Mouse (Mus musculus) left cerebral cortex, postnatal 4 days (tissue): Measurements from ENCODE around the gene Crxos. TPM values are rescaled to one million over a fixed set of nuclear protein-coding genes. Genes with fewer than 3 reads are reported as not detected.
"Not testable (repeated sequence)": the region's sequence is repeated elsewhere in the genome, so short reads cannot be mapped to it uniquely, and the experiment has no call there.

Experiments used
- DNase-seq: peaks from one replicate; pipeline ENCODE4 v3.0.0-alpha.2; 2022
- intact Hi-C: fragments of 180-260 bp; cut with DNase I; formaldehyde crosslinking; loops from one replicate; pipeline ENCODE4 v1.15.1; 2025
- total RNA-seq, 2 experiments: library from RNA; stranded (reverse); gene quantifications; 2 replicates each; pipeline ENCODE4 v1.2.3; 2021

Crxos gene
- not detected for total RNA-seq

GRCm38 (mm10) chr7:15882317-15882716, at the start of gene Crxos:
TSS of gene Crxos (plus strand) at chr7:15882617.
- no peak for DNase-seq
- intact Hi-C loops: no loop called here

GRCm38 (mm10) chr7:15839578-15839977, 42.8 kb upstream of the Crxos start, which contains the start of gene Obox6:
TSS of gene Obox6 (minus strand) at chr7:15839678.
- intact Hi-C loops: no loop called here
- DNase-seq: no peak

DNA sequence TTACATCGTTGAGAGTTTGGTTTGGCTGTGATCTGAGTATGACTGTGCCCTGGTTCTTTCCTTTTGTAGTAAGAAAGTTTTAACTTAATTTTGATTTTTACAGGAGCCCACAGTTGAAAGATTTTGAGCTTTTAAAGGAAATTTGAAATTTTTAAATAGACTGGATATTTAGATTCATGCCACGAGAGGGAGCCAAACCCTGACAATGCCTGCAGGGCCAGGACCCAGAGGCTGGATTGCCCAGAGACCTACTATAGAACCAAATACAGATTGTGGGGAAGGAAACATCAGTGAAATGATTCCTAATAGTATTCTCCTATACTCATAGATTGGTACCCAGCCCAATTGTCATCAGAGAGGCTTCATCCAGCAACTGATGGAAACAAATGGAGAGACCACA, 22.8 kb upstream of the Crxos start:
- DNase-seq: no peak

DNA sequence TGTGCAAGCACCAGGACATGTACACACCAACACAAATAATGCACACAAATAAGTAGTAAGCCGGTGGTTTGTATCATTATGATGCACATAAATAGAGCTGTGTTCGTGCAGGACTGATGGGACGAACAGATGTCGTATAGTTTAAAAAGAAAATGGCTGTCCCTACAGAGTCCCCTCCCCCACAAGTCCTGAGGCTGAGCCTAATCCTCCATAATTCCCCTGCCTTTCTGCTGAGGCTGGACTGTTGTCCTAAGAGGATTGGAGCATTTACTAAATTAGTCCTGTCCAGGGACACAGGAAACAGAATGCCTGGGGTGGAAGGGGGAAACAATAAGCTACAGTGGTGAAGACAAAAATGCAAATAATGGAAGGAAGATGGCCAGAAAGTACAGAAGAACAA, 18.3 kb upstream of the Crxos start:
- intact Hi-C loops: no loop called here
- DNase-seq: no peak

More for the DNA sequence above, 22.8 kb upstream of the Crxos start:
- intact Hi-C loops: no loop called here

GRCm38 (mm10) chr7:15879756-15880155, 2.7 kb upstream of the Crxos start, which contains the start of gene Crx:
TSS of gene Crx (minus strand) at chr7:15879968.
- no peak for DNase-seq
- intact Hi-C loops: no loop called here

DNA sequence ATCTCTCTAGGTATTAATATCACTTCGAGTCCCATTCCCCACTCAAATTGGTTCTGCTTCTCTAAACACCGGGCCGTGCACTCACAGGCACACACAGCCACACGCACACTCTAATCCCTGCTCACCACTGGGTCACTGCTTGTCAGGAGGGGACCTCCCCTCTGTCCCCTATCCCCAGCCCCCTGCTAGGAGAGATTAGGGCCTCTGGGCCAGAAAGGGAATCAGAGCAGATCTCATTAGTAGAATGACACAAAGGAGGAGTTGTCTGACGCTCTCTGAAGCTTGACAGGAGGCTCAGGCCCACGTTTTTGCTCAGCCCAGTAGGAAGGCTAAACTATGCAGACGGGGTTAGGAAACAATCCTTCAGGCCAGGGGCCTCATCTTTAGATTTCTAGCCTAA, 1.0 kb upstream of the Crxos start:
- no peak for DNase-seq
- intact Hi-C loops: no loop called here

- intact Hi-C loops: no loop called here
- no peak for DNase-seq
These were observed 586 bp upstream of the Crxos start for GRCm38 (mm10) chr7:15881831-15882230.

DNA sequence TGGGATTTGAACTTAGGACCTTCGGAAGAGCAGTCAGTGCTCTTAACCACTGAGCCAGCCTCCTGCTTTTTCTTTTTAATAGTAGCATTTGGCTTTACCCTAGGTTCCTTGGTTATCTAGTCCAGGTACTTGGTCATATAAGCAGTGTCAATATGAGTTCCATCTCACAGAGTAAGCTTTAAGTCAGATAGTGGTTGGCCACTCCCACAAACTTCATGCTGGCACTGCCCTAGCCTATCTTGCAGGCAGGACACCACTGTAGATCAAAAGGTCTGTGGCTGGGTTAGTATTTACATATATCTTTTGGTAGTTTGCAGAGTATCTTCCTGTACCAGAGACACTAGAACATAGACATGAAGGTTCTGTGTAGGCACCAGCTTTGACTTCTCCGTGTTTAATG, 1.7 kb downstream of the Crxos start:
- intact Hi-C loops: no loop called here

DNA sequence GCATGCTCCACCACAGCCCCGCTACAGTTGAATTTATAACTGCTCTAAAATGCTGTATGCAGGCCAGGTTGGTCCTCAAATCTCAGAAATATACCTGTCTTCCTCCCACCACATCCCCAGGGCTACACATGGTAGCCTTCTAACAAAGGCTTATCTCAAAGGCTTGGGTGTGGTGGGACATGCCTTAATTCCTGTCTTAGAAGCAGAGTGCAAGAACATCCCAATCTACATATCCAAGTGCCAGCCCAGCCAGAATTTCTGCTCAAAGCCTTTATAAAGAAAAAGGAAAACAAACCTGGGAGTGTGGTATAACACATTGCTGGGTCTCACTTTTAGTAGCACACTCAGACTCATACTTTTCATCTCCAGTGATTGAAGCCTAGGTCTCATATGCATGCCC, 11.8 kb downstream of the Crxos start:
- no peak for DNase-seq
- intact Hi-C loops: no loop called here

More for the DNA sequence above, 1.7 kb downstream of the Crxos start:
- no peak for DNase-seq

DNA sequence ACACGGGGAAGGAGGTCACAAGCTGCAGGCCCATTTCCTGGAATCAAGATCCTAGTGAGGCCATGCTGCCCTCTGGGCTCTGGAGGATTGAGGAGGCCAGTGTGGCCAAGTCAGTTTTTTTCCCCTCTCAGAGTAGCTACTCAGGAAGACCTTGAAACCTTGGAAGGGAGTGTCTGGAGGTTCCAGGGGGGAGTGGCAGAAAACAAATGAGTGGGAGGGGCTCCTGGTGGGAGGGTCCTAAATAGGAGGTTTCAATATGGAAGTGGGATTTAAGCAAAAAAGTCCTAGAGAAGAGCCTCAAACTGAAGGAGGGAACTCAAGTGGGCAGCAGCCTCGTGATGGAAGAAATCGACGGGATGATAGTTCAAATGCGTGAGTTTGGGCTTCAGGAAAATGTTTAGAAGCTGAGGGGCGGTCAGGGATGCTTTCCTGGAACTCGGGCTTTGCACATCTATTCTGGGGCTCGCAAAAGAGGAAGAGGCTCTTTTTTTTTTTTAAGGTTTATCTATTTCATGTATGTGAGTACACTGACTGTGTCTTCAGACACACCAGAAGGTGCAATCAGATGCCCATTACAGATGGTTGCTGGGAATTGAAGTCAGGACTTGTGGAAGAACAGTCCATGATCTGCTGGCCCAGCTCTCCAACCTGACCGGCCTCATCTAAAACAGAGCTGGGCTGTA, 19.1 kb downstream of the Crxos start:
- DNase-seq: no peak
- intact Hi-C loops: no loop called here

DNA sequence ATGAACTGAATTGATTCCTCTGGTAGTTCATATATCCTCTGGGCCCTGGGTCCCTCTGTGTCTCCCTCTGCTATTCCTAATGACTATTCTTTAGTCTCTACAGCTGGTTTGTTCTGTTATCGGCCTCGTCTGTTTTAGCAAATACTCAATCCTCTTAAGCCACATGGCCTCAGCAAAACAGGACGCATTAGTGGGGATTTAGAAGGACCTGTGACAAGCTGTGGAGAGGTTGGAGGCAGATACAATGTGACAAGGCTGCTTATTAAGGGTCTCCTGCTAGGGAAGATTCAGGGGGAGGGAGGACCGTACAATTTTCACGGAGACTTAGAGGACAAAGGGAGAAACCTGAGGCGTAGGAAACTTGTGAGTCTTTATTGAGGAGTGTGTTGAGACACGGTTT, 23.4 kb downstream of the Crxos start:
- intact Hi-C loops: no loop called here
- no peak for DNase-seq

DNA sequence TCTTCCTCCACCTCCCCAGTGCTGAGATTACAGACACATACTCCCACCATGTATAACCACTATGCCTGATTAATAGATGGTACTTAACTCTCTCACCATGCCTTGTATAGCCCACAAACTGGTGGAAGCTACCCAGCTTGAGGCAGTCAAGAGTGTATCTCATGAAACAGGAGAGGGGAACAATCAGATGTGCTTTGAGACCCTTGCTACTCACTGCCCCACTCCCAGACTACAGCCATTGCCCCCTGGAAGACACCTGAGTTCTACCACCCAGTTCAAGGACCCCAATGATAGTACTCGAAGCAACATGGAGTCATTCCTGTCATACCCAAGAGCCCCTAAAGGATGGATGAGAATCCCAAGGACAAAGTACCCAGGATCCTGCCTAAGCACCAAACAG, 24.2 kb downstream of the Crxos start:
- intact Hi-C loops: no loop called here

DNA sequence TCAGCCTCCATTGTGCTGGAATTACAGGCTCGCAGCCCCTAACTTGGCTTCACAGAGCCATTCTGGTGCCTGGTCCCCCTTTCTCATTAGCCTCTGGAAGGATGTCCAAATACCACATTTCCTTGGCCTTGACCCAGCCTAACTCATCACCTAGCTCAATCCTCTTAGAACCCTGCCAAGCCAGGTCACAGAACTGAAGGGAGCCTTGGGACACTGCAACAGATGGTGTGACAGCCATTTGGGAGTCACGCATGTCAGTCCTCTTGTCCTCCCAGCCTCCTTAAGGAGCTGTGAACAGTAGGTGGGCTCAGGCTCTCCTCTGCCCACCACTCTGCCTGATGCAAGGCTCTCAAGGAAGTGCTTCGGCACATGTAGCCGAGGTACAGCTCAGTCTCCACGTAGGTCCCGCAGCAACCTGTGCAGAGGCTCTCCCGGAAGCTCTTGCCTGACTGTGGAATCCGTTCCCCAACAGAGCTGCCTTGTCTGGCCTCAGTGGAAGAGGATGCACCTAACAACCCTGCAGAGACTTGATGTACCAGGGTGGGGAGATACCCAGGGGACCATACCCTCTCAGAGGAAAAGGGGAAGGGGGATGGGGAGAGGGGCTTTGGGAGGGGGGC, 25.7 kb downstream of the Crxos start:
- DNase-seq: no peak
- intact Hi-C loops: no loop called here

More for the DNA sequence above, 24.2 kb downstream of the Crxos start:
- DNase-seq: no peak

- intact Hi-C loops: no loop called here
These were observed 28.1 kb downstream of the Crxos start for GRCm38 (mm10) chr7:15910521-15910920.

GRCm38 (mm10) chr7:15912183-15912582, 29.8 kb downstream of the Crxos start:
- DNase-seq: peak; percentile 81
- intact Hi-C loops: no loop called here

More at GRCm38 (mm10) chr7:15910521-15910920, 28.1 kb downstream of the Crxos start:
- no peak for DNase-seq

- intact Hi-C loops: no loop called here
- peak; percentile 24 for DNase-seq
These were observed 31.8 kb downstream of the Crxos start for GRCm38 (mm10) chr7:15914252-15914651.

- intact Hi-C loops: no loop called here
- no peak for DNase-seq
These were observed 32.3 kb downstream of the Crxos start for GRCm38 (mm10) chr7:15914751-15915150.

- DNase-seq, intact Hi-C loops: not testable (repeated sequence)
These were observed 33.3 kb downstream of the Crxos start for GRCm38 (mm10) chr7:15915695-15916094.

- intact Hi-C loops: no loop called here
- DNase-seq: no peak
These were observed 33.8 kb downstream of the Crxos start for GRCm38 (mm10) chr7:15916134-15916723.

GRCm38 (mm10) chr7:15916996-15917395, 34.6 kb downstream of the Crxos start:
- intact Hi-C loops: no loop called here
- DNase-seq: no peak

- intact Hi-C loops: no loop called here
- no peak for DNase-seq
These were observed 36.0 kb downstream of the Crxos start for GRCm38 (mm10) chr7:15918371-15918770.

DNA sequence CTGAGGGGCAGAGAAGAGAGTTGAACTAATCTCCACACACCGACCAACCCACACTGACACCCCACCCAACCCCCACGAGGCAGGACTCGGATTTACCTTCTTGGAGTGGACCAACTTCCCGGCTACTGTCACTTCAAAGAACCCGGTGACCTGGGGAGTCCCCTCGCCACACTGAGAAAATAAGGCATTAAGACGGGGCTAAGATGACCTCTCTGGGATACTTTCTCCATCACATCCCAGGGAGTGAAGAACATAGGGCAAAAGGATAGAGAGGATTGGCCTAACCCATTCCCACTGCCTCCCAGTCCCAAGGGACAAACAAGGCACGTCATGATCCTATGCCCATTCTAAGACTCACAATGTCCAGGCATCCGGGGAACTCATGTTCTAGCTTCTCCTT, 37.5 kb downstream of the Crxos start:
- intact Hi-C loops: no loop called here
- DNase-seq: no peak
